Mouse (Mus musculus): ENCODE measurements at regions not wholly inside any gene's neighbourhood (a gene's known extent, or its start where the extent isn't known, plus 50 kb on each side); places are given as distances from the start of the nearest gene placed in this dataset.

DNA sequence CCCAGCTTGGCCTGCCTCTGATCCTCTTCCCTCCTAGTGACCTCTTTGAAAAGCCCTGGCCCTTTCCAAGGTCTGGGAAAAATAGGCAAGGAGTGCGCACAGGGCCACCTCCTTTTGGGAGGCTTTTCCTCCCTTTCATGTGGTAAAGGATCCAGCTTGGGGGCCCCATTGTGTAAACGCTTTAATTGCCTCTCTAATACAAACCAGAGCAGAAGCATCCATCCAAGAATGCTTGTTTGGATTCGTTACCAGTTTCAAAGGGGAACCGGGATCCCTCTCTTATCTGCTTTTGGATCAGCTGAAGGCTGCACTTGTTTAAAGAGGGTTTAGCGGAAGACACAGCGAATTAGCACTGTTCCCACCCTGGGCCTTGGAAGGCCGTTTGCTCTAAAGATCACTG is 109.3 kb upstream of the Cops8 start:
- H3K9me3 ChIP-seq (replicated peaks): peaks cover 77% of the 10 kb centered on the region
- no peak for DNase-seq (ENCODE audit: low spot score)
- TF ChIP-seq GATA1 (IDR thresholded peaks at IDR 0.05; ENCODE audit: borderline replicate concordance, low read length): no peak
- no peak for TF ChIP-seq CTCF (IDR thresholded peaks at IDR 0.05; ENCODE audit: low read depth, low read length)
- no peak for TF ChIP-seq TAL1 (conservative IDR thresholded peaks at IDR 0.05; ENCODE audit: low read depth, low read length)
- TF ChIP-seq POLR2AphosphoS5 (IDR thresholded peaks at IDR 0.05; ENCODE audit: insufficient replicate concordance, low read depth, low read length): no peak
- TF ChIP-seq GATA2 (IDR thresholded peaks at IDR 0.05; ENCODE audit: borderline replicate concordance, low read depth, low read length): no peak
- no peak for ATAC-seq (ENCODE audit: extremely low read depth, insufficient number of reproducible peaks, low FRiP score, poor library complexity, severe bottlenecking)
- no peaks in the 10 kb centered on the region for H3K27me3 ChIP-seq (ENCODE audit: insufficient read depth, low read length)
- no peak overlapping the region for H3K4me3 ChIP-seq (ENCODE audit: low read depth, low read length)
- no peaks in the 10 kb centered on the region for H3K4me1 ChIP-seq (ENCODE audit: insufficient read depth, low read depth, low read length)
- no peaks in the 10 kb centered on the region for H3K36me3 ChIP-seq (replicated peaks)

DNA sequence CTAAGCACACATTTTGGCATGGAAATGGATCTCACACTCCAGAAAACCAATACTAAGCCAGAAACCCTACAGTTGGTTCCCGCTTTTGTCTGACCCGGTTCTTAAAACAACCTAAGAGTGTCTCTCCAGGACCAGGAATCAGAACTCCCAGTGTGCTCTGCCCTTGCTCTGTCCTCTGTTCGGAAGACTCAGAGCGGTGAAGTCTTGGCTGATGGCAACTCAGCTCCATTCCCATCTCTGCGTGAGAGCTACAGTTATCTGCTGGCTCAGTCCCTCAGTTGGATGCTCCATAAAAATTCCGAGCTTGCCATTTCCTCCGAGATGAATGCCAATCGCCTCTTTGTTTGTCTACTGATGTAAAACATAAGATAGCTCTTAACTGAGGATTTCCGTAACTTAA is 107.6 kb upstream of the Cops8 start:
- no peak for TF ChIP-seq TAL1 (conservative IDR thresholded peaks at IDR 0.05; ENCODE audit: low read depth, low read length)
- TF ChIP-seq CTCF (IDR thresholded peaks at IDR 0.05; ENCODE audit: low read depth, low read length): no peak
- no peak for TF ChIP-seq GATA1 (IDR thresholded peaks at IDR 0.05; ENCODE audit: borderline replicate concordance, low read length)
- no peak for TF ChIP-seq GATA2 (IDR thresholded peaks at IDR 0.05; ENCODE audit: borderline replicate concordance, low read depth, low read length)
- TF ChIP-seq POLR2AphosphoS5 (IDR thresholded peaks at IDR 0.05; ENCODE audit: insufficient replicate concordance, low read depth, low read length): no peak
- H3K36me3 ChIP-seq (replicated peaks): no peaks in the 10 kb centered on the region
- ATAC-seq (ENCODE audit: extremely low read depth, insufficient number of reproducible peaks, low FRiP score, poor library complexity, severe bottlenecking) (no peak), DNase-seq (ENCODE audit: low spot score) (no peak)
- H3K4me3 ChIP-seq (ENCODE audit: low read depth, low read length): no peak overlapping the region
- H3K4me1 ChIP-seq (ENCODE audit: insufficient read depth, low read depth, low read length): no peaks in the 10 kb centered on the region
- H3K9me3 ChIP-seq (replicated peaks): peaks cover 78% of the 10 kb centered on the region
- H3K27me3 ChIP-seq (ENCODE audit: insufficient read depth, low read length): no peaks in the 10 kb centered on the region

DNA sequence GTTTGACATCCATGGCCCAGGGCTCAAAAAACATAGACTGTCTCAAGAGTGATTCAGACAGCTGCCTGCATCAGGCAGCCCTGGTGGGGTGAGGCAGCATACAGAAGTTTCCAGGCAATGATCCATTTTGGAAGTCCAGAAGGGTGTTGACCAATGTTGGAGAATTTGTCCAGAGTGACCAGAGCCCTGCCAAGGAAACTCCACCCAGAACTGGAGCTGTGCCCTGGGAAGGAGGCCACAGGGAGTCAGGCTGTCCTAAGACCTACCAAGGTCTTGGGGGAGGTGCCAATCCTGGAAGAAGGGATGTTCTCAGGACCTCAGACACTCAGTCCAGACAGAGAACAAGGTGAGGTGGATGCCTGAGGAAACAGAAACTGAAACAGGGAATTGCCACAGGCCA is 105.2 kb upstream of the Cops8 start:
- H3K27me3 ChIP-seq (ENCODE audit: insufficient read depth, low read length): no peaks in the 10 kb centered on the region
- TF ChIP-seq POLR2AphosphoS5 (IDR thresholded peaks at IDR 0.05; ENCODE audit: insufficient replicate concordance, low read depth, low read length) (no peak), CTCF (IDR thresholded peaks at IDR 0.05; ENCODE audit: low read depth, low read length) (no peak), TAL1 (conservative IDR thresholded peaks at IDR 0.05; ENCODE audit: low read depth, low read length) (no peak), GATA1 (IDR thresholded peaks at IDR 0.05; ENCODE audit: borderline replicate concordance, low read length) (no peak), GATA2 (IDR thresholded peaks at IDR 0.05; ENCODE audit: borderline replicate concordance, low read depth, low read length) (no peak)
- no peaks in the 10 kb centered on the region for H3K36me3 ChIP-seq (replicated peaks)
- DNase-seq (ENCODE audit: low spot score) (no peak), ATAC-seq (ENCODE audit: extremely low read depth, insufficient number of reproducible peaks, low FRiP score, poor library complexity, severe bottlenecking) (no peak)
- H3K4me1 ChIP-seq (ENCODE audit: insufficient read depth, low read depth, low read length): no peaks in the 10 kb centered on the region
- peaks cover 84% of the 10 kb centered on the region for H3K9me3 ChIP-seq (replicated peaks)
- H3K4me3 ChIP-seq (ENCODE audit: low read depth, low read length): no peak overlapping the region

DNA sequence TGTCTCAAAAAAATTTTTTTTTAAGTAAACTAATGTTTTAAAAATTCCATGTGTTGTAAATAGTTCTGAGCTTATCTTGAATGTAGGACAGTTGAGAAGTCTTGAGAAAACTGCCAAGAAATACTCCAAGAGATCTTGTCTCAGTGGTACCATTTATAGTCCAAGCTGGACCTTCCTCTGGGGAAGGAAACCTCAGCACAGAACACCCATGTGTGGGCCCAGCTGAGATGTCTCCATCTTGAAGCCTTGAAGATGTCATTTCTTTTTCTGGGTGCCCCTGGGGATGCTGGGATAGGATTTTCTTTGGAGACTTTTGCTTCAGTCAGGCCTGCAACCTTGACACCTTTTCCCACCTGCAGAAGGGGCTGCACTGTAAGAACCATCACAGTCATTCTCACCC is 101.4 kb upstream of the Cops8 start:
- TF ChIP-seq GATA2 (IDR thresholded peaks at IDR 0.05; ENCODE audit: borderline replicate concordance, low read depth, low read length): no peak
- TF ChIP-seq POLR2AphosphoS5 (IDR thresholded peaks at IDR 0.05; ENCODE audit: insufficient replicate concordance, low read depth, low read length): no peak
- TF ChIP-seq CTCF (IDR thresholded peaks at IDR 0.05; ENCODE audit: low read depth, low read length): no peak
- TF ChIP-seq GATA1 (IDR thresholded peaks at IDR 0.05; ENCODE audit: borderline replicate concordance, low read length): no peak
- TF ChIP-seq TAL1 (conservative IDR thresholded peaks at IDR 0.05; ENCODE audit: low read depth, low read length): no peak
- Histone ChIP-seq H3K4me1 (ENCODE audit: insufficient read depth, low read depth, low read length) (no peaks in the 10 kb centered on the region), H3K27me3 (ENCODE audit: insufficient read depth, low read length) (no peaks in the 10 kb centered on the region), H3K9me3 (replicated peaks) (peaks cover 88% of the 10 kb centered on the region), H3K36me3 (replicated peaks) (no peaks in the 10 kb centered on the region), H3K4me3 (ENCODE audit: low read depth, low read length) (no peak overlapping the region)
- ATAC-seq (ENCODE audit: extremely low read depth, insufficient number of reproducible peaks, low FRiP score, poor library complexity, severe bottlenecking) (no peak), DNase-seq (ENCODE audit: low spot score) (no peak)

DNA sequence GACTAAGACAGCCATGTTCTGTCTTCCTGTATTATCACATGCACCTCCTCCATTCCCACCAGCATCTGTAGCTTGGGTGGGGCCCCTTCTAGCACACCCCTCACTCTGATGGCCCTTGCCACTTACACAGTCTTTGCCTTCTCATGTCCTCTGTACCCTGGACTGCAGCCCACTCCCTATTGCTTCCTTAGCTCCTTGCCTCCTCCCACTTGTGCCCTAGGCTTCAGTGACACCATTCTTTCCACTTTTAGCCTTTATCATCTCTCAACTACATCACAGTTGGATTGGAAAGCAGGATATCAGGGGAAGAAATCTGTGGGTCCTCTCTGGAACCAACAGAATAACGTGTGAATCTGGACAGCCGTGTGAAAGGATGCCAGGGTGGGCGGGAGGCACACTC is 100.4 kb upstream of the Cops8 start:
- Histone ChIP-seq H3K4me1 (ENCODE audit: insufficient read depth, low read depth, low read length) (no peaks in the 10 kb centered on the region), H3K27me3 (ENCODE audit: insufficient read depth, low read length) (no peaks in the 10 kb centered on the region), H3K4me3 (ENCODE audit: low read depth, low read length) (no peak overlapping the region), H3K36me3 (replicated peaks) (no peaks in the 10 kb centered on the region), H3K9me3 (replicated peaks) (peaks cover 89% of the 10 kb centered on the region)
- DNase-seq (ENCODE audit: low spot score) (no peak), ATAC-seq (ENCODE audit: extremely low read depth, insufficient number of reproducible peaks, low FRiP score, poor library complexity, severe bottlenecking) (no peak)
- no peak for TF ChIP-seq POLR2AphosphoS5 (IDR thresholded peaks at IDR 0.05; ENCODE audit: insufficient replicate concordance, low read depth, low read length)
- TF ChIP-seq CTCF (IDR thresholded peaks at IDR 0.05; ENCODE audit: low read depth, low read length): no peak
- no peak for TF ChIP-seq TAL1 (conservative IDR thresholded peaks at IDR 0.05; ENCODE audit: low read depth, low read length)
- TF ChIP-seq GATA1 (IDR thresholded peaks at IDR 0.05; ENCODE audit: borderline replicate concordance, low read length): no peak
- TF ChIP-seq GATA2 (IDR thresholded peaks at IDR 0.05; ENCODE audit: borderline replicate concordance, low read depth, low read length): no peak

DNA sequence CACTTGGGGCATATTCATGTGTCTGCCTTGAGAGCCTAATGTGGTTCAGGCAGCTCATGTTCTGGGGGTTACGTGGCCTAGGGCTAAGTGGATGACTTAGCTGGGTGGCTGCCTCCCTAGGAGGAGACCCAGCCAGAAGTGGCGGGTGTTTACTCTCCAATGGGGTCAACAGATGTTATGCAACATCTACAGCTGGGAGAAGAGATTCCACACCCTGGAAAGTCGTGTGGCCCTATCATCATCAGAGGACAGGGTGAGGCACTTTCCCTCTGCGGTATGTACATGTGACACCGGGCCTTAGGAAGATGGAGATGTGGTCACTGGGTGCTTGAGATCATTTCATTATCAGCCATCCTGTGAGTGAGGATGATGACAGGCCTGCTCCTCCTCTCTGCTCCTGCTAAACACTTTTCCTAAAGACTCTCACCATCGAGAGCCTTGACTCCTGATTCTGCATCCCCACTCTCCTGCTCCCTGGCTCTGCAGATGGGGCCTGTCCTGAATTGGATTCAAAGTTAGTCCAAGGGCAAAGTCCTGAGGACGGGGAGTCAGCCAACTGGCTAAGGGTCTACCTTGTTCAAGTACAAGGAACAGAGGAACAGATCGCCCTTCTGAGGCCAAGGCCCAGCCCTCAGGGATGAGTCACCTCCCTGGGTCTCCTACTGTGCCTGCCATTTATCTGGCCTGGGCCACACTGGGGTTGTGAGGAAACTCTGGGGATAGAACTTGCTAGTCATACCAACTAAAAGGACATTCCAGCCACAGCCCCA is 99.8 kb upstream of the Cops8 start:
- TF ChIP-seq POLR2AphosphoS5 (IDR thresholded peaks at IDR 0.05; ENCODE audit: insufficient replicate concordance, low read depth, low read length) (no peak), TAL1 (conservative IDR thresholded peaks at IDR 0.05; ENCODE audit: low read depth, low read length) (no peak), CTCF (IDR thresholded peaks at IDR 0.05; ENCODE audit: low read depth, low read length) (no peak), GATA1 (IDR thresholded peaks at IDR 0.05; ENCODE audit: borderline replicate concordance, low read length) (no peak), GATA2 (IDR thresholded peaks at IDR 0.05; ENCODE audit: borderline replicate concordance, low read depth, low read length) (no peak)
- H3K4me1 ChIP-seq (ENCODE audit: insufficient read depth, low read depth, low read length): no peaks in the 10 kb centered on the region
- DNase-seq (ENCODE audit: low spot score) (no peak), ATAC-seq (ENCODE audit: extremely low read depth, insufficient number of reproducible peaks, low FRiP score, poor library complexity, severe bottlenecking) (no peak)
- no peak overlapping the region for H3K4me3 ChIP-seq (ENCODE audit: low read depth, low read length)
- no peaks in the 10 kb centered on the region for H3K27me3 ChIP-seq (ENCODE audit: insufficient read depth, low read length)
- H3K36me3 ChIP-seq (replicated peaks): no peaks in the 10 kb centered on the region
- H3K9me3 ChIP-seq (replicated peaks): peaks cover 87% of the 10 kb centered on the region
